In genomic region chr11:72025843-72026242, GRCm38 (mm10) we compare ENCODE assay signal across 10 mouse cellular contexts. TPM values are rescaled to one million over a fixed set of nuclear protein-coding genes. Genes with fewer than 3 reads are reported as not detected.
DNase-seq lines count a peak whose midpoint lies in the region; ATAC-seq lines count a peak whose summit lies in the region.
"Had no signal": no experiment of that assay in that cellular context is flagged by ENCODE, and none has a peak within 500 bp of the region (broad histone marks: within the 10 kb centered on the region; RNA-seq: fewer than 3 reads in every experiment).

No protein-coding gene starts in this region.

- H3K27ac ChIP-seq in forebrain, embryonic 14.5 days (ENCODE audit: low read depth, low read length), result no peak overlapping the region
- H3K27ac ChIP-seq in forebrain, embryonic 10.5 days, result no peak overlapping the region
- H3K27ac ChIP-seq in midbrain, embryonic 11.5 days (ENCODE audit: low read depth, low read length), result no peak overlapping the region
- H3K27ac ChIP-seq in midbrain, embryonic 15.5 days, result no peak overlapping the region
- no peak overlapping the region for H3K27ac ChIP-seq in intestine, embryonic 15.5 days
- H3K27ac ChIP-seq: embryonic facial prominence, embryonic 15.5 days; limb, embryonic 13.5 days had no signal

- peak; percentile 62 for DNase-seq in forebrain, embryonic 14.5 days (ENCODE audit: low spot score)
- no peak for DNase-seq in forebrain, embryonic 10.5 days (ENCODE audit: extremely low spot score, low spot score)
- peak; percentile 90 for DNase-seq in midbrain, embryonic 11.5 days (ENCODE audit: low spot score, missing footprints)
- DNase-seq in forelimb bud, embryonic 11.5 days (ENCODE audit: low read depth, low spot score), result peak; percentile 46
- peak; percentile 42 for DNase-seq in thymus, postnatal 14 days
- no peak for DNase-seq in ovary, adult 18-20 months (ENCODE audit: low spot score)

- 35% methylated on average over 5 of the region's 5 CpGs for WGBS in forebrain, embryonic 14.5 days
- WGBS in forebrain, embryonic 10.5 days, result 43% methylated on average over 5 of the region's 5 CpGs
- 41% methylated on average over 5 of the region's 5 CpGs for WGBS in midbrain, embryonic 11.5 days
- WGBS in midbrain, embryonic 15.5 days, result 42% methylated on average over 5 of the region's 5 CpGs
- 47% methylated on average over 5 of the region's 5 CpGs for WGBS in intestine, embryonic 15.5 days

- no peak for ATAC-seq in forebrain, embryonic 14.5 days
- no peak for ATAC-seq in midbrain, embryonic 11.5 days (ENCODE audit: low FRiP score)
- ATAC-seq in midbrain, embryonic 15.5 days (replicated peaks), result no peak
- no peak for ATAC-seq in intestine, embryonic 15.5 days

- H3K27me3 ChIP-seq in forebrain, embryonic 14.5 days (replicated peaks; ENCODE audit: control insufficient read depth, insufficient read depth, low read length), result 0 out of 2 replicates have a peak, but pooled peaks cover 3% of the 10 kb centered on the region
- peaks cover 30% of the 10 kb centered on the region for H3K27me3 ChIP-seq in forebrain, embryonic 10.5 days (ENCODE audit: poor library complexity, severe bottlenecking)
- peaks cover 2% of the 10 kb centered on the region; the same call in 1 of the 2 replicates for H3K27me3 ChIP-seq in midbrain, embryonic 11.5 days (ENCODE audit: control insufficient read depth, insufficient read depth, low read length)
- H3K27me3 ChIP-seq in midbrain, embryonic 15.5 days (replicated peaks), result no peaks in the 10 kb centered on the region
- no peaks in the 10 kb centered on the region; the same call in 1 of the 2 replicates for H3K27me3 ChIP-seq in intestine, embryonic 15.5 days (replicated peaks)

- H3K9ac ChIP-seq in forebrain, embryonic 14.5 days (ENCODE audit: low read length), result no peak overlapping the region
- H3K9ac ChIP-seq in midbrain, embryonic 11.5 days (ENCODE audit: low read length), result no peak overlapping the region
- no peak overlapping the region for H3K9ac ChIP-seq in midbrain, embryonic 15.5 days
- no peak overlapping the region for H3K9ac ChIP-seq in intestine, embryonic 15.5 days
- H3K9ac ChIP-seq: embryonic facial prominence, embryonic 15.5 days; limb, embryonic 13.5 days had no signal

- H3K9me3 ChIP-seq in forebrain, embryonic 14.5 days (replicated peaks; ENCODE audit: control insufficient read depth, low read length), result no peaks in the 10 kb centered on the region
- no peaks in the 10 kb centered on the region for H3K9me3 ChIP-seq in forebrain, embryonic 10.5 days
- no peaks in the 10 kb centered on the region for H3K9me3 ChIP-seq in midbrain, embryonic 11.5 days (ENCODE audit: control insufficient read depth, low read length)
- H3K9me3 ChIP-seq in midbrain, embryonic 15.5 days, result no peaks in the 10 kb centered on the region
- H3K9me3 ChIP-seq in intestine, embryonic 15.5 days, result no peaks in the 10 kb centered on the region
- H3K9me3 ChIP-seq: embryonic facial prominence, embryonic 15.5 days; limb, embryonic 13.5 days had no signal

- no peak overlapping the region for H3K4me2 ChIP-seq in forebrain, embryonic 14.5 days (ENCODE audit: low read length)
- no peak overlapping the region for H3K4me2 ChIP-seq in midbrain, embryonic 11.5 days
- no peak overlapping the region for H3K4me2 ChIP-seq in midbrain, embryonic 15.5 days
- no peak overlapping the region for H3K4me2 ChIP-seq in intestine, embryonic 15.5 days (replicated peaks)
- H3K4me2 ChIP-seq: embryonic facial prominence, embryonic 15.5 days; limb, embryonic 13.5 days had no signal

- no peaks in the 10 kb centered on the region; the same call in 1 of the 2 replicates for H3K4me1 ChIP-seq in forebrain, embryonic 14.5 days (ENCODE audit: control insufficient read depth, insufficient read depth, low read length)
- H3K4me1 ChIP-seq in forebrain, embryonic 10.5 days, result peaks cover 18% of the 10 kb centered on the region
- no peaks in the 10 kb centered on the region for H3K4me1 ChIP-seq in midbrain, embryonic 11.5 days (ENCODE audit: control insufficient read depth, insufficient read depth, low read length)
- peaks cover 19% of the 10 kb centered on the region for H3K4me1 ChIP-seq in midbrain, embryonic 15.5 days
- H3K4me1 ChIP-seq in intestine, embryonic 15.5 days (replicated peaks), result no peaks in the 10 kb centered on the region

- H3K36me3 ChIP-seq in forebrain, embryonic 14.5 days (ENCODE audit: control insufficient read depth, insufficient read depth, low read length), result no peaks in the 10 kb centered on the region
- no peaks in the 10 kb centered on the region for H3K36me3 ChIP-seq in forebrain, embryonic 10.5 days (replicated peaks)
- no peaks in the 10 kb centered on the region for H3K36me3 ChIP-seq in midbrain, embryonic 11.5 days (ENCODE audit: control insufficient read depth, insufficient read depth, low read length)
- H3K36me3 ChIP-seq in midbrain, embryonic 15.5 days (replicated peaks), result no peaks in the 10 kb centered on the region
- no peaks in the 10 kb centered on the region for H3K36me3 ChIP-seq in intestine, embryonic 15.5 days
- H3K36me3 ChIP-seq: embryonic facial prominence, embryonic 15.5 days; limb, embryonic 13.5 days had no signal

- H3K4me3 ChIP-seq in forebrain, embryonic 14.5 days (ENCODE audit: low read depth, low read length), result no peak overlapping the region
- H3K4me3 ChIP-seq in forebrain, embryonic 10.5 days, result no peak overlapping the region
- H3K4me3 ChIP-seq in midbrain, embryonic 11.5 days (ENCODE audit: low read depth, low read length), result no peak overlapping the region
- no peak overlapping the region for H3K4me3 ChIP-seq in midbrain, embryonic 15.5 days
- no peak overlapping the region for H3K4me3 ChIP-seq in intestine, embryonic 15.5 days (replicated peaks)
- H3K4me3 ChIP-seq: embryonic facial prominence, embryonic 15.5 days; limb, embryonic 13.5 days had no signal

RNA-seq across cellular contexts. Expression of gene Aipl1, which starts 11.5 kb away (rescaled TPM):
- 0.09 TPM in 2 replicates for polyA plus RNA-seq in forebrain, embryonic 14.5 days (2014; fragmentation: Nextera tagmentation; extraction: Ambion mirVana)
- 0.64 and 0.66 TPM in 2 replicates for polyA plus RNA-seq in forebrain, embryonic 10.5 days (2016; fragmentation: Nextera tagmentation; extraction: Ambion mirVana)
- 0.15 and 0.44 TPM in 2 replicates for polyA plus RNA-seq in midbrain, embryonic 11.5 days (2014; fragmentation: Nextera tagmentation; extraction: Ambion mirVana)
- 0.45 and 0.49 TPM in 2 replicates for polyA plus RNA-seq in midbrain, embryonic 15.5 days (2015; fragmentation: Nextera tagmentation; extraction: Ambion mirVana)
- polyA plus RNA-seq in intestine, embryonic 15.5 days (2015; fragmentation: Nextera tagmentation; extraction: Ambion mirVana), result 0.19 and 0.34 TPM in 2 replicates

RNA-seq across cellular contexts. Expression of gene Pimreg, which starts 16.0 kb away (rescaled TPM):
- 97.8 and 123 TPM in 2 replicates for polyA plus RNA-seq in forebrain, embryonic 14.5 days (2014; fragmentation: Nextera tagmentation; extraction: Ambion mirVana)
- 265 and 279 TPM in 2 replicates for polyA plus RNA-seq in forebrain, embryonic 10.5 days (2016; fragmentation: Nextera tagmentation; extraction: Ambion mirVana)
- polyA plus RNA-seq in midbrain, embryonic 11.5 days (2014; fragmentation: Nextera tagmentation; extraction: Ambion mirVana), result 201 and 214 TPM in 2 replicates
- 28.3 and 31.9 TPM in 2 replicates for polyA plus RNA-seq in midbrain, embryonic 15.5 days (2015; fragmentation: Nextera tagmentation; extraction: Ambion mirVana)
- polyA plus RNA-seq in intestine, embryonic 15.5 days (2015; fragmentation: Nextera tagmentation; extraction: Ambion mirVana), result 75.4 and 81.8 TPM in 2 replicates

Comparison
In these comparisons a context has a peak if more than half of its experiments do, and no peak if none do; other contexts are left out.
1. DNase-seq: peak in forebrain, embryonic 14.5 days (single experiment), midbrain, embryonic 11.5 days (single experiment), forelimb bud, embryonic 11.5 days (single experiment) and thymus, postnatal 14 days (single experiment); none in forebrain, embryonic 10.5 days (single experiment) and ovary, adult 18-20 months (single experiment).